Mouse (Mus musculus): ENCODE measurements at regions not wholly inside any gene's neighbourhood (a gene's known extent, or its start where the extent isn't known, plus 50 kb on each side); places are given as distances from the start of the nearest gene placed in this dataset.

DNA sequence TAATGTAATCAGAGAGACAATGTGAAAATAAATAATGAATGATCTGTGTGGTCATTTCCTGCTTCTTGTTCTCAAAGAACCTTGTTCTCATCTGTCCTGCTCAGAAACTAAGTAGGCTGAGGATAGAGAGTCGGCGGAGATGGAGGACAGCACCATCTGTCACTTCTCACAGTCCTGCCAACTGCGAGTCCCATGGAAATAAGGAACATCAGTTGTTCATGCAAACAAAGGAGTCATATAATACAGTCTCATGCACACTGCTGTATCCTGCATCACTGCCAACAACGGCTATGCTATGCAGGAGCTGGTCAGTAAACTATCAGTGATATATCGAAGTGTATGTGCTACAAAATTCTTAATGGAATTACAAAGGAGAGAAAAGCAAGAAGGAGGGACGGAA is 285.7 kb upstream of the Mctp2 start:
- TF ChIP-seq CTCF (IDR thresholded peaks at IDR 0.05; ENCODE audit: control insufficient read depth, insufficient read depth, insufficient read length) (no peak), USF1 (IDR thresholded peaks at IDR 0.05; ENCODE audit: low read depth) (no peak), MAX (IDR thresholded peaks at IDR 0.05) (no peak), MYOG (IDR thresholded peaks at IDR 0.05; ENCODE audit: control insufficient read depth, extremely low read depth, insufficient read length) (no peak), MYOD1 (IDR thresholded peaks at IDR 0.05; ENCODE audit: control insufficient read depth, insufficient read length, low read depth) (no peak), FOSL1 (IDR thresholded peaks at IDR 0.05; ENCODE audit: insufficient read depth, low read length, poor library complexity, severe bottlenecking) (no peak), CEBPB (IDR thresholded peaks at IDR 0.05; ENCODE audit: low read depth) (no peak)
